In genomic region chr4:119142230-119142871, GRCm38 (mm10) we compare ENCODE assay signal across 8 mouse cellular contexts. TPM values are rescaled to one million over a fixed set of nuclear protein-coding genes. Genes with fewer than 3 reads are reported as not detected.
DNase-seq lines count a peak whose midpoint lies in the region; ATAC-seq lines count a peak whose summit lies in the region.

No protein-coding gene starts in this region.

- H3K27me3 ChIP-seq in forebrain, embryonic 16.5 days (replicated peaks; ENCODE audit: control insufficient read depth, insufficient read depth, low read length), result no peaks in the 10 kb centered on the region
- H3K27me3 ChIP-seq in intestine, embryonic 16.5 days (replicated peaks; ENCODE audit: control insufficient read depth, insufficient read depth, low read length), result no peaks in the 10 kb centered on the region
- H3K27me3 ChIP-seq in liver, embryonic 13.5 days, result peaks cover 14% of the 10 kb centered on the region

- ATAC-seq in forebrain, embryonic 16.5 days, result peak; percentile 90
- ATAC-seq in intestine, embryonic 16.5 days, result peak; percentile 51
- peak; percentile 51 for ATAC-seq in liver, embryonic 13.5 days (ENCODE audit: low read depth)
- no peak for ATAC-seq in activated CD4-positive, CD25-positive, alpha-beta regulatory T cell, adult 4 months

- peak; percentile 78 for DNase-seq in urinary bladder, postnatal 14 days (ENCODE audit: low spot score)
- no peak for DNase-seq in urinary bladder, adult 18-20 months (ENCODE audit: low spot score in 2 of 2)
- DNase-seq in brain, embryonic 18.5 days (ENCODE audit: low read depth, low spot score), result peak; percentile 60
- peak; percentile 79 for DNase-seq in liver, embryonic 13.5 days
- DNase-seq in neural tube, embryonic 10.5 days (ENCODE audit: extremely low spot score, low spot score), result peak; percentile 76

- 27% methylated on average over 24 of the region's 24 CpGs for WGBS in forebrain, embryonic 16.5 days
- 29% methylated on average over 24 of the region's 24 CpGs for WGBS in intestine, embryonic 16.5 days
- WGBS in liver, embryonic 13.5 days (ENCODE audit: insufficient replicate concordance), result 27% methylated on average over 24 of the region's 24 CpGs

- no peaks in the 10 kb centered on the region for H3K36me3 ChIP-seq in forebrain, embryonic 16.5 days (ENCODE audit: control insufficient read depth, insufficient read depth)
- H3K36me3 ChIP-seq in intestine, embryonic 16.5 days (ENCODE audit: control insufficient read depth, insufficient read depth, low read length), result no peaks in the 10 kb centered on the region
- peaks cover 18% of the 10 kb centered on the region for H3K36me3 ChIP-seq in liver, embryonic 13.5 days

- H3K4me1 ChIP-seq in forebrain, embryonic 16.5 days (replicated peaks; ENCODE audit: control insufficient read depth, insufficient read depth, low read length), result peaks cover 5% of the 10 kb centered on the region
- H3K4me1 ChIP-seq in intestine, embryonic 16.5 days (ENCODE audit: control insufficient read depth, insufficient read depth, low read length), result peaks cover 5% of the 10 kb centered on the region; the same call in 1 of the 2 replicates
- H3K4me1 ChIP-seq in liver, embryonic 13.5 days (replicated peaks), result peaks cover 31% of the 10 kb centered on the region

- H3K4me3 ChIP-seq in forebrain, embryonic 16.5 days (replicated peaks; ENCODE audit: low read length), result peak overlapping the region; percentile 34
- H3K4me3 ChIP-seq in intestine, embryonic 16.5 days (ENCODE audit: low read length), result peak overlapping the region; percentile 13; the same call in 1 of the 2 replicates
- H3K4me3 ChIP-seq in liver, embryonic 13.5 days (replicated peaks), result no peak overlapping the region

- H3K9me3 ChIP-seq in forebrain, embryonic 16.5 days (ENCODE audit: control insufficient read depth, low read length), result no peaks in the 10 kb centered on the region
- H3K9me3 ChIP-seq in intestine, embryonic 16.5 days (ENCODE audit: control insufficient read depth, low read length), result no peaks in the 10 kb centered on the region
- 0 out of 2 replicates have a peak, but pooled peaks cover 4% of the 10 kb centered on the region for H3K9me3 ChIP-seq in liver, embryonic 13.5 days (replicated peaks)

- H3K27ac ChIP-seq in forebrain, embryonic 16.5 days (ENCODE audit: low read length), result peak overlapping the region; percentile 59
- H3K27ac ChIP-seq in intestine, embryonic 16.5 days (ENCODE audit: low read length), result no peak overlapping the region
- no peak overlapping the region for H3K27ac ChIP-seq in liver, embryonic 13.5 days

- peak overlapping the region; percentile 50 for H3K9ac ChIP-seq in forebrain, embryonic 16.5 days (replicated peaks; ENCODE audit: low read depth, low read length)
- no peak overlapping the region for H3K9ac ChIP-seq in intestine, embryonic 16.5 days (ENCODE audit: low read depth, low read length)
- H3K9ac ChIP-seq in liver, embryonic 13.5 days, result peak overlapping the region; percentile 42; the same call in 1 of the 2 replicates

- peak overlapping the region; percentile 52 for H3K4me2 ChIP-seq in forebrain, embryonic 16.5 days (ENCODE audit: low read length)
- H3K4me2 ChIP-seq in intestine, embryonic 16.5 days (ENCODE audit: low read depth, low read length), result peak overlapping the region; percentile 26; the same call in 1 of the 2 replicates
- H3K4me2 ChIP-seq in liver, embryonic 13.5 days, result peak overlapping the region; percentile 44

RNA-seq across cellular contexts. Expression of gene Zfp691, which starts 31.6 kb away (rescaled TPM):
- polyA plus RNA-seq in forebrain, embryonic 16.5 days (2015; fragmentation: Nextera tagmentation; extraction: Ambion mirVana), result 3.7 and 6.1 TPM in 2 replicates
- 4.3 and 5.0 TPM in 2 replicates for polyA plus RNA-seq in intestine, embryonic 16.5 days (2015; fragmentation: Nextera tagmentation; extraction: Ambion mirVana)
- 2.8 and 2.9 TPM in 2 replicates for polyA plus RNA-seq in liver, embryonic 13.5 days (2015; fragmentation: Nextera tagmentation; extraction: Ambion mirVana)
- polyA plus RNA-seq in activated CD4-positive, CD25-positive, alpha-beta regulatory T cell, adult 4 months (2017; shearing (Covaris generic)), result 1 to 10 TPM; 4.6 to 5.9 TPM

RNA-seq across cellular contexts. Expression of gene Slc2a1, which starts 33.8 kb away (rescaled TPM):
- polyA plus RNA-seq in forebrain, embryonic 16.5 days (2015; fragmentation: Nextera tagmentation; extraction: Ambion mirVana), result 88.3 and 103 TPM in 2 replicates
- polyA plus RNA-seq in intestine, embryonic 16.5 days (2015; fragmentation: Nextera tagmentation; extraction: Ambion mirVana), result 149 and 156 TPM in 2 replicates
- polyA plus RNA-seq in liver, embryonic 13.5 days (2015; fragmentation: Nextera tagmentation; extraction: Ambion mirVana), result 272 and 303 TPM in 2 replicates
- polyA plus RNA-seq in activated CD4-positive, CD25-positive, alpha-beta regulatory T cell, adult 4 months (2017; shearing (Covaris generic)), result 10 to 100 TPM; 27.6 to 29.1 TPM

RNA-seq across cellular contexts. Expression of gene Ermap, which starts 47.5 kb away (rescaled TPM):
- polyA plus RNA-seq in forebrain, embryonic 16.5 days (2015; fragmentation: Nextera tagmentation; extraction: Ambion mirVana), result 0.16 and 0.54 TPM in 2 replicates
- polyA plus RNA-seq in intestine, embryonic 16.5 days (2015; fragmentation: Nextera tagmentation; extraction: Ambion mirVana), result 2.4 and 4.7 TPM in 2 replicates
- polyA plus RNA-seq in liver, embryonic 13.5 days (2015; fragmentation: Nextera tagmentation; extraction: Ambion mirVana), result 329 and 341 TPM in 2 replicates
- polyA plus RNA-seq in activated CD4-positive, CD25-positive, alpha-beta regulatory T cell, adult 4 months (2017; shearing (Covaris generic)), result 1 to 10 TPM in 1 of 2 experiments, not detected in 1; 1.1 TPM

RNA-seq across cellular contexts. Expression of gene Svbp, which starts 52.8 kb away (rescaled TPM):
- polyA plus RNA-seq in forebrain, embryonic 16.5 days (2015; fragmentation: Nextera tagmentation; extraction: Ambion mirVana), result 235 and 249 TPM in 2 replicates
- polyA plus RNA-seq in intestine, embryonic 16.5 days (2015; fragmentation: Nextera tagmentation; extraction: Ambion mirVana), result 92.4 and 100 TPM in 2 replicates
- 121 and 130 TPM in 2 replicates for polyA plus RNA-seq in liver, embryonic 13.5 days (2015; fragmentation: Nextera tagmentation; extraction: Ambion mirVana)
- polyA plus RNA-seq in activated CD4-positive, CD25-positive, alpha-beta regulatory T cell, adult 4 months (2017; shearing (Covaris generic)), result 10 to 100 TPM; 63.6 to 67.8 TPM

Comparison
In these comparisons a context has a peak if more than half of its experiments do, and no peak if none do; other contexts are left out.
1. DNase-seq: peak in urinary bladder, postnatal 14 days (single experiment), brain, embryonic 18.5 days (single experiment), liver, embryonic 13.5 days (single experiment) and neural tube, embryonic 10.5 days (single experiment); none in urinary bladder, adult 18-20 months (0 of 2).
2. RNA of gene Ermap, which starts 47.5 kb away (polyA plus RNA-seq): 329 to 341 TPM in liver, embryonic 13.5 days; 2.4 to 4.7 TPM in intestine, embryonic 16.5 days, 1.1 TPM in activated CD4-positive, CD25-positive, alpha-beta regulatory T cell, adult 4 months and 0.16 to 0.54 TPM in forebrain, embryonic 16.5 days; every median in the first group is over 10 times any median in the second.
3. Peak in every context shown above with its lines, with median percentiles within 50 percentile points of each other: H3K4me2 ChIP-seq.